Mouse (Mus musculus) c-Kit-positive CD71-positive TER-119-negative erythroid progenitor cells, embryonic 14.5 days (primary cell): ENCODE data around the gene Cacng7.
"Not testable (repeated sequence)": the region's sequence is repeated elsewhere in the genome, so short reads cannot be mapped to it uniquely, and the experiment has no call there.

ENCODE experiments used
- DNase-seq: peaks from one replicate; pipeline ENCODE4 v3.0.0-alpha.2; 2013; ENCODE audit warnings: low read depth

The Cacng7 gene

GRCm38 (mm10) chr7:3332619-3333521 is at the start of gene Cacng7:
Gene Cacng7, plus strand, starts transcription at chr7:3332955.
- DNase-seq = no peak

GRCm38 (mm10) chr7:3283081-3283875 is 49.5 kb upstream of the Cacng7 start:
- no peak for DNase-seq

GRCm38 (mm10) chr7:3284604-3285003 is 48.2 kb upstream of the Cacng7 start:
- DNase-seq = no peak

- DNase-seq = no peak
These were observed 46.7 kb upstream of the Cacng7 start for GRCm38 (mm10) chr7:3286036-3286435.

GRCm38 (mm10) chr7:3287186-3287585 is 45.6 kb upstream of the Cacng7 start:
- DNase-seq = no peak

GRCm38 (mm10) chr7:3288976-3289970 is 43.5 kb upstream of the Cacng7 start, which contains the start of the genes Myadm and Prkcg:
Gene Myadm, plus strand, starts transcription at chr7:3289080.
Gene Prkcg, plus strand, starts transcription at chr7:3289179.
- peak; percentile 40 for DNase-seq

GRCm38 (mm10) chr7:3290257-3291033 is 42.3 kb upstream of the Cacng7 start:
- DNase-seq = peak; percentile 90

GRCm38 (mm10) chr7:3291197-3291596 is 41.6 kb upstream of the Cacng7 start:
- DNase-seq = no peak

- no peak for DNase-seq
These were observed 41.0 kb upstream of the Cacng7 start for GRCm38 (mm10) chr7:3291764-3292163.

- not testable (repeated sequence) for DNase-seq
These were observed 40.5 kb upstream of the Cacng7 start for GRCm38 (mm10) chr7:3292271-3292670.

- DNase-seq = peak; percentile 54
These were observed 40.0 kb upstream of the Cacng7 start for GRCm38 (mm10) chr7:3292791-3293190.

- no peak for DNase-seq
These were observed 38.0 kb upstream of the Cacng7 start for GRCm38 (mm10) chr7:3294794-3295193.

- DNase-seq = no peak
These were observed 37.2 kb upstream of the Cacng7 start for GRCm38 (mm10) chr7:3295321-3296110.

GRCm38 (mm10) chr7:3296711-3297110 is 36.0 kb upstream of the Cacng7 start:
- DNase-seq = no peak

GRCm38 (mm10) chr7:3299941-3300617 is 32.7 kb upstream of the Cacng7 start:
- no peak for DNase-seq

- no peak for DNase-seq
These were observed 31.7 kb upstream of the Cacng7 start for GRCm38 (mm10) chr7:3300891-3301627.

GRCm38 (mm10) chr7:3301628-3302555 is 30.9 kb upstream of the Cacng7 start:
- no peak for DNase-seq
